Mouse (Mus musculus) erythroblast, embryonic 14.5 days (primary cell): ENCODE data around the gene Tgm3.

ENCODE experiments used
- GATA1 ChIP-seq: IDR thresholded peaks from 2 replicates; pipeline ENCODE4 v1.6.1; 2012; ENCODE audit warnings: low read length, inconsistent platforms, mixed read lengths
- TAL1 ChIP-seq: IDR thresholded peaks from 3 replicates; pipeline ENCODE4 v1.6.1; 2012; ENCODE audit warnings: low read length, inconsistent platforms, mixed read lengths

GRCm38 (mm10) chr2:130013646-130014045 lies 1.5 kb downstream of the Tgm3 start:
- TF ChIP-seq TAL1 (no peak), GATA1 (no peak)
